Comparison of ENCODE assay signal across 18 mouse cellular contexts in genomic region chr6:77430381-77430780, GRCm38 (mm10).
DNase-seq lines count a peak whose midpoint lies in the region; ATAC-seq lines count a peak whose summit lies in the region.
"Had no signal": no experiment of that assay in that cellular context is flagged by ENCODE, and none has a peak within 500 bp of the region (broad histone marks: within the 10 kb centered on the region; RNA-seq: fewer than 3 reads in every experiment).

No protein-coding gene starts in this region.

- H3K9ac ChIP-seq in heart, embryonic 12.5 days = no peak overlapping the region
- no peak overlapping the region for H3K9ac ChIP-seq in kidney, embryonic 15.5 days
- H3K9ac ChIP-seq: forebrain, embryonic 12.5 days; heart, embryonic 15.5 days; hindbrain, embryonic 13.5 days; neural tube, embryonic 15.5 days had no signal

- no peak overlapping the region for H3K27ac ChIP-seq in heart, embryonic 12.5 days (ENCODE audit: poor library complexity, severe bottlenecking)
- H3K27ac ChIP-seq in kidney, embryonic 15.5 days = no peak overlapping the region
- H3K27ac ChIP-seq: embryonic facial prominence, embryonic 10.5 days; forebrain, embryonic 12.5 days; heart, embryonic 15.5 days; hindbrain, embryonic 13.5 days; limb, embryonic 10.5 days; neural tube, embryonic 15.5 days had no signal

- no peaks in the 10 kb centered on the region for H3K27me3 ChIP-seq in heart, embryonic 12.5 days (replicated peaks)
- H3K27me3 ChIP-seq in kidney, embryonic 15.5 days = no peaks in the 10 kb centered on the region
- H3K27me3 ChIP-seq: forebrain, embryonic 12.5 days; heart, embryonic 15.5 days; hindbrain, embryonic 13.5 days; neural tube, embryonic 15.5 days had no signal

- no peaks in the 10 kb centered on the region for H3K36me3 ChIP-seq in heart, embryonic 12.5 days
- H3K36me3 ChIP-seq in kidney, embryonic 15.5 days = no peaks in the 10 kb centered on the region
- H3K36me3 ChIP-seq: embryonic facial prominence, embryonic 10.5 days; forebrain, embryonic 12.5 days; heart, embryonic 15.5 days; hindbrain, embryonic 13.5 days; limb, embryonic 10.5 days; neural tube, embryonic 15.5 days had no signal

- no peak for ATAC-seq in heart, embryonic 12.5 days (ENCODE audit: insufficient number of reproducible peaks, low FRiP score)
- ATAC-seq in kidney, embryonic 15.5 days (replicated peaks; ENCODE audit: low FRiP score) = no peak
- ATAC-seq: inflammation-experienced regulatory T-cells, adult 6 months; midbrain, embryonic 16.5 days had no signal

- peak; percentile 90 for DNase-seq in heart, adult 11 months
- peak; percentile 6 for DNase-seq in kidney, postnatal 10 days
- DNase-seq in heart, postnatal 10 days = peak; percentile 6 to 8
- peak; percentile 15 for DNase-seq in lung, postnatal 10 days
- DNase-seq in thymus, adult 18-20 months = no peak
- DNase-seq: gastrocnemius, postnatal 25 days; right cerebral cortex, postnatal 14 days; thymus, postnatal 4 days had no signal

- no peak overlapping the region for H3K4me3 ChIP-seq in heart, embryonic 12.5 days
- H3K4me3 ChIP-seq in kidney, embryonic 15.5 days (replicated peaks) = no peak overlapping the region
- H3K4me3 ChIP-seq: embryonic facial prominence, embryonic 10.5 days; forebrain, embryonic 12.5 days; heart, embryonic 15.5 days; hindbrain, embryonic 13.5 days; limb, embryonic 10.5 days; neural tube, embryonic 15.5 days had no signal

- intact Hi-C loops in heart, postnatal 10 days (cut with DNase I) = no loop called here

- no peaks in the 10 kb centered on the region for H3K9me3 ChIP-seq in heart, embryonic 12.5 days (replicated peaks)
- H3K9me3 ChIP-seq in kidney, embryonic 15.5 days (replicated peaks) = no peaks in the 10 kb centered on the region
- H3K9me3 ChIP-seq: embryonic facial prominence, embryonic 10.5 days; forebrain, embryonic 12.5 days; heart, embryonic 15.5 days; hindbrain, embryonic 13.5 days; limb, embryonic 10.5 days; neural tube, embryonic 15.5 days had no signal

- 74% methylated on average over 4 of the region's 4 CpGs for WGBS in heart, embryonic 12.5 days
- 82% methylated on average over 4 of the region's 4 CpGs for WGBS in kidney, embryonic 15.5 days

- no peaks in the 10 kb centered on the region for H3K4me1 ChIP-seq in heart, embryonic 12.5 days (replicated peaks)
- H3K4me1 ChIP-seq in kidney, embryonic 15.5 days = no peaks in the 10 kb centered on the region
- H3K4me1 ChIP-seq: embryonic facial prominence, embryonic 10.5 days; forebrain, embryonic 12.5 days; heart, embryonic 15.5 days; hindbrain, embryonic 13.5 days; limb, embryonic 10.5 days; neural tube, embryonic 15.5 days had no signal

- H3K4me2 ChIP-seq in heart, embryonic 12.5 days = no peak overlapping the region
- no peak overlapping the region for H3K4me2 ChIP-seq in kidney, embryonic 15.5 days
- H3K4me2 ChIP-seq: forebrain, embryonic 12.5 days; heart, embryonic 15.5 days; hindbrain, embryonic 13.5 days; neural tube, embryonic 15.5 days had no signal

Comparison
In these comparisons a context has a peak if more than half of its experiments do, and no peak if none do; other contexts are left out.
1. DNase-seq: peak in heart, adult 11 months (single experiment), kidney, postnatal 10 days (single experiment), heart, postnatal 10 days (2 of 2) and lung, postnatal 10 days (single experiment); none in thymus, adult 18-20 months (0 of 2).